Comparison of ENCODE assay signal across 9 mouse cellular contexts in genomic region chr3:94404366-94405054, GRCm38 (mm10). TPM values are rescaled to one million over a fixed set of nuclear protein-coding genes. Genes with fewer than 3 reads are reported as not detected.
DNase-seq lines count a peak whose midpoint lies in the region; ATAC-seq lines count a peak whose summit lies in the region.
"Had no signal": no experiment of that assay in that cellular context is flagged by ENCODE, and none has a peak within 500 bp of the region (broad histone marks: within the 10 kb centered on the region; RNA-seq: fewer than 3 reads in every experiment).

No protein-coding gene starts in this region.

- peaks cover 11% of the 10 kb centered on the region for H3K27me3 ChIP-seq in kidney, embryonic 14.5 days (ENCODE audit: control insufficient read depth, insufficient read depth, low read length)
- peaks cover 32% of the 10 kb centered on the region for H3K27me3 ChIP-seq in hindbrain, embryonic 12.5 days
- no peaks in the 10 kb centered on the region for H3K27me3 ChIP-seq in neural tube, embryonic 14.5 days (ENCODE audit: control insufficient read depth, insufficient read depth, low read length)

- H3K4me2 ChIP-seq in kidney, embryonic 14.5 days (replicated peaks; ENCODE audit: low read depth, low read length), result no peak overlapping the region
- H3K4me2 ChIP-seq in hindbrain, embryonic 12.5 days (replicated peaks), result no peak overlapping the region
- no peak overlapping the region for H3K4me2 ChIP-seq in neural tube, embryonic 14.5 days (ENCODE audit: low read depth, low read length)

- H3K27ac ChIP-seq in kidney, embryonic 14.5 days (ENCODE audit: low read depth, low read length), result no peak overlapping the region
- H3K27ac ChIP-seq in hindbrain, embryonic 12.5 days, result no peak overlapping the region
- no peak overlapping the region for H3K27ac ChIP-seq in neural tube, embryonic 14.5 days (ENCODE audit: low read depth, low read length)

- ATAC-seq in kidney, embryonic 14.5 days (ENCODE audit: low FRiP score, low TSS enrichment), result peak; percentile 47; the same call in 1 of the 2 replicates
- peak; percentile 37; the same call in 1 of the 2 replicates for ATAC-seq in hindbrain, embryonic 12.5 days (ENCODE audit: low FRiP score)
- peak; percentile 30; the same call in 1 of the 2 replicates for ATAC-seq in neural tube, embryonic 14.5 days (ENCODE audit: low read depth)
- ATAC-seq: liver, postnatal 0 days had no signal

- no peak for DNase-seq in kidney, postnatal 14 days
- peak; percentile 65 for DNase-seq in Muller cell, postnatal 12 days (ENCODE audit: inconsistent ontology term)
- DNase-seq in spleen, postnatal 4 days (ENCODE audit: low spot score in 2 of 2), result no peak
- DNase-seq in layer of hippocampus, postnatal 10 days (ENCODE audit: low spot score in 2 of 2), result no peak
- DNase-seq in adrenal gland, adult 2 months, result no peak
- DNase-seq: liver, postnatal 0 days had no signal

- no peak overlapping the region for H3K4me3 ChIP-seq in kidney, embryonic 14.5 days (ENCODE audit: low read length)
- H3K4me3 ChIP-seq in hindbrain, embryonic 12.5 days, result no peak overlapping the region
- H3K4me3 ChIP-seq in neural tube, embryonic 14.5 days (ENCODE audit: low read depth, low read length), result no peak overlapping the region

- H3K4me1 ChIP-seq in kidney, embryonic 14.5 days (ENCODE audit: control insufficient read depth, insufficient read depth, low read length), result 0 out of 2 replicates have a peak, but pooled peaks cover 5% of the 10 kb centered on the region
- H3K4me1 ChIP-seq in hindbrain, embryonic 12.5 days, result peaks cover 20% of the 10 kb centered on the region
- H3K4me1 ChIP-seq in neural tube, embryonic 14.5 days (ENCODE audit: control insufficient read depth, insufficient read depth, low read length), result no peaks in the 10 kb centered on the region

- H3K9ac ChIP-seq in kidney, embryonic 14.5 days (ENCODE audit: low read depth, low read length), result no peak overlapping the region
- H3K9ac ChIP-seq in hindbrain, embryonic 12.5 days, result 0 out of 2 replicates have a peak overlapping the region, but pooled peaks have one; percentile 18
- no peak overlapping the region for H3K9ac ChIP-seq in neural tube, embryonic 14.5 days (replicated peaks; ENCODE audit: low read depth, low read length)
- H3K9ac ChIP-seq: liver, postnatal 0 days had no signal

- H3K36me3 ChIP-seq in kidney, embryonic 14.5 days (ENCODE audit: control insufficient read depth, insufficient read depth, low read length), result no peaks in the 10 kb centered on the region
- no peaks in the 10 kb centered on the region for H3K36me3 ChIP-seq in hindbrain, embryonic 12.5 days
- H3K36me3 ChIP-seq in neural tube, embryonic 14.5 days (ENCODE audit: control insufficient read depth, insufficient read depth, low read length), result no peaks in the 10 kb centered on the region

- WGBS in kidney, embryonic 14.5 days, result 19% methylated on average over 7 of the region's 7 CpGs
- WGBS in hindbrain, embryonic 12.5 days, result 13% methylated on average over 7 of the region's 7 CpGs
- WGBS in neural tube, embryonic 14.5 days, result 25% methylated on average over 7 of the region's 7 CpGs

- H3K9me3 ChIP-seq in kidney, embryonic 14.5 days (ENCODE audit: control insufficient read depth, low read length), result no peaks in the 10 kb centered on the region
- H3K9me3 ChIP-seq in hindbrain, embryonic 12.5 days (replicated peaks), result no peaks in the 10 kb centered on the region
- H3K9me3 ChIP-seq in neural tube, embryonic 14.5 days (ENCODE audit: control insufficient read depth, low read length), result no peaks in the 10 kb centered on the region

RNA-seq across cellular contexts. Expression of gene Lingo4, which starts 6.2 kb away (rescaled TPM):
- 0.17 and 0.24 TPM in 2 replicates for polyA plus RNA-seq in kidney, embryonic 14.5 days (2014; fragmentation: Nextera tagmentation; extraction: Ambion mirVana)
- polyA plus RNA-seq in hindbrain, embryonic 12.5 days (2016; fragmentation: Nextera tagmentation; extraction: Ambion mirVana), result 0.52 and 0.53 TPM in 2 replicates
- 1.3 and 1.4 TPM in 2 replicates for polyA plus RNA-seq in neural tube, embryonic 14.5 days (2014; fragmentation: Nextera tagmentation; extraction: Ambion mirVana)
- 1 to 10 TPM; 1.3 to 1.5 TPM for total RNA-seq in layer of hippocampus, postnatal 10 days (2021)
- under 1 TPM; 0.26 to 0.62 TPM for total RNA-seq in adrenal gland, adult 2 months (2021)
- polyA plus RNA-seq in adrenal gland, adult 2 months (2012; rRNA removed), result 0.22 and 0.37 TPM in 2 replicates

RNA-seq across cellular contexts. Expression of gene Tdrkh, which starts 8.6 kb away (rescaled TPM):
- 13.1 and 13.3 TPM in 2 replicates for polyA plus RNA-seq in kidney, embryonic 14.5 days (2014; fragmentation: Nextera tagmentation; extraction: Ambion mirVana)
- polyA plus RNA-seq in hindbrain, embryonic 12.5 days (2016; fragmentation: Nextera tagmentation; extraction: Ambion mirVana), result 48.7 and 52.1 TPM in 2 replicates
- polyA plus RNA-seq in neural tube, embryonic 14.5 days (2014; fragmentation: Nextera tagmentation; extraction: Ambion mirVana), result 51.5 and 52.5 TPM in 2 replicates
- 10 to 100 TPM; 43.9 to 47.7 TPM for total RNA-seq in layer of hippocampus, postnatal 10 days (2021)
- total RNA-seq in adrenal gland, adult 2 months (2021), result 10 to 100 TPM in 1 of 2 experiments, 1 to 10 TPM in 1; 6.4 to 14.7 TPM
- 0.23 and 0.24 TPM in 2 replicates for polyA plus RNA-seq in adrenal gland, adult 2 months (2012; rRNA removed)

RNA-seq across cellular contexts. Expression of gene Rorc, which starts 31.9 kb away (rescaled TPM):
- 3.4 and 6.1 TPM in 2 replicates for polyA plus RNA-seq in kidney, embryonic 14.5 days (2014; fragmentation: Nextera tagmentation; extraction: Ambion mirVana)
- polyA plus RNA-seq in hindbrain, embryonic 12.5 days (2016; fragmentation: Nextera tagmentation; extraction: Ambion mirVana), result 0.76 and 0.82 TPM in 2 replicates
- polyA plus RNA-seq in neural tube, embryonic 14.5 days (2014; fragmentation: Nextera tagmentation; extraction: Ambion mirVana), result 0.24 and 0.49 TPM in 2 replicates
- under 1 TPM; 0.16 to 0.62 TPM for total RNA-seq in layer of hippocampus, postnatal 10 days (2021)
- total RNA-seq in adrenal gland, adult 2 months (2021), result 10 to 100 TPM; 19.8 to 20.5 TPM
- 17.4 and 17.6 TPM in 2 replicates for polyA plus RNA-seq in adrenal gland, adult 2 months (2012; rRNA removed)

RNA-seq across cellular contexts. Expression of gene Mrpl9, which starts 38.6 kb away (rescaled TPM):
- polyA plus RNA-seq in kidney, embryonic 14.5 days (2014; fragmentation: Nextera tagmentation; extraction: Ambion mirVana), result 71.3 and 73.7 TPM in 2 replicates
- 58.0 and 67.5 TPM in 2 replicates for polyA plus RNA-seq in hindbrain, embryonic 12.5 days (2016; fragmentation: Nextera tagmentation; extraction: Ambion mirVana)
- 59.5 and 64.1 TPM in 2 replicates for polyA plus RNA-seq in neural tube, embryonic 14.5 days (2014; fragmentation: Nextera tagmentation; extraction: Ambion mirVana)
- 10 to 100 TPM; 45.3 to 48.8 TPM for total RNA-seq in layer of hippocampus, postnatal 10 days (2021)
- total RNA-seq in adrenal gland, adult 2 months (2021), result 10 to 100 TPM; 46.4 to 84.5 TPM
- 16.4 and 18.0 TPM in 2 replicates for polyA plus RNA-seq in adrenal gland, adult 2 months (2012; rRNA removed)

RNA-seq across cellular contexts. Expression of gene Oaz3, which starts 39.2 kb away (rescaled TPM):
- polyA plus RNA-seq in kidney, embryonic 14.5 days (2014; fragmentation: Nextera tagmentation; extraction: Ambion mirVana), result 0.28 and 0.40 TPM in 2 replicates
- 0.77 and 1.0 TPM in 2 replicates for polyA plus RNA-seq in hindbrain, embryonic 12.5 days (2016; fragmentation: Nextera tagmentation; extraction: Ambion mirVana)
- 0.76 and 1.7 TPM in 2 replicates for polyA plus RNA-seq in neural tube, embryonic 14.5 days (2014; fragmentation: Nextera tagmentation; extraction: Ambion mirVana)
- not detected for total RNA-seq in layer of hippocampus, postnatal 10 days (2021)
- total RNA-seq in adrenal gland, adult 2 months (2021), result under 1 TPM in 1 of 2 experiments, not detected in 1; 0.24 TPM
- polyA plus RNA-seq in adrenal gland, adult 2 months (2012; rRNA removed), result 0.15 TPM in 1 of 2 replicates, not detected in the other

Comparison
In these comparisons a context has a peak if more than half of its experiments do, and no peak if none do; other contexts are left out.
1. RNA of gene Tdrkh, which starts 8.6 kb away (polyA plus RNA-seq): 51.5 to 52.5 TPM in neural tube, embryonic 14.5 days, 48.7 to 52.1 TPM in hindbrain, embryonic 12.5 days and 13.1 to 13.3 TPM in kidney, embryonic 14.5 days; 0.23 to 0.24 TPM in adrenal gland, adult 2 months; every median in the first group is over 10 times any median in the second.
2. Peak in every context shown above with its lines, with median percentiles within 50 percentile points of each other: ATAC-seq.